Mouse (Mus musculus) embryonic facial prominence, embryonic 11.5 days (tissue): ENCODE measurements around the gene Mettl7a2. TPM values are rescaled to one million over a fixed set of nuclear protein-coding genes. Genes with fewer than 3 reads are reported as not detected.
A peak's percentile ranks its signal among the peaks of the same experiment; 100 is the strongest.
"Not testable (repeated sequence)": the region's sequence is repeated elsewhere in the genome, so short reads cannot be mapped to it uniquely, and the experiment has no call there.

ENCODE experiments used
- ATAC-seq: fragments of 200-750 bp; cut with Nextera tagmentation; replicated peaks from 2 replicates; pipeline ENCODE4 v1.8.0; 2017; ENCODE audit warnings: low read depth; ENCODE audit not compliant: insufficient number of reproducible peaks, low FRiP score, low TSS enrichment
- DNase-seq: peaks from one replicate; pipeline ENCODE4 v3.0.0-alpha.2; 2015; ENCODE audit warnings: low spot score
- H3K27ac ChIP-seq: fragments of 300-500 bp; sonication (generic); replicated peaks from 2 replicates; pipeline ENCODE4 v1.5.1; 2014; ENCODE audit warnings: mild to moderate bottlenecking, low read depth, low read length, control low read depth
- H3K27me3 ChIP-seq: fragments of 300-500 bp; sonication (generic); 2 replicates; pipeline ENCODE4 v1.6.1; 2014; ENCODE audit warnings: mild to moderate bottlenecking, low read length, moderate library complexity, mixed read lengths; ENCODE audit not compliant: control insufficient read depth, insufficient read depth
- H3K36me3 ChIP-seq: fragments of 300-500 bp; sonication (generic); replicated peaks from 2 replicates; pipeline ENCODE4 v1.6.1; 2014; ENCODE audit warnings: low read depth, mild to moderate bottlenecking, low read length, moderate library complexity, mixed read lengths; ENCODE audit not compliant: control insufficient read depth, insufficient read depth
- H3K4me1 ChIP-seq: fragments of 300-500 bp; sonication (generic); 2 replicates; pipeline ENCODE4 v1.6.1; 2014; ENCODE audit warnings: low read length, mixed read lengths; ENCODE audit not compliant: control insufficient read depth, insufficient read depth
- H3K4me2 ChIP-seq: fragments of 300-500 bp; sonication (generic); 2 replicates; pipeline ENCODE4 v1.6.1; 2014; ENCODE audit warnings: low read depth, mild to moderate bottlenecking, control low read depth, low read length, moderate library complexity
- H3K4me3 ChIP-seq: fragments of 300-500 bp; sonication (generic); 2 replicates; pipeline ENCODE4 v1.5.1; 2014; ENCODE audit warnings: low read depth, low read length, control low read depth
- H3K9ac ChIP-seq: fragments of 300-500 bp; sonication (generic); replicated peaks from 2 replicates; pipeline ENCODE4 v1.6.1; 2014; ENCODE audit warnings: mild to moderate bottlenecking, control low read depth, low read length
- H3K9me3 ChIP-seq: fragments of 300-500 bp; sonication (generic); replicated peaks from 2 replicates; pipeline ENCODE4 v1.6.1; 2016; ENCODE audit warnings: mild to moderate bottlenecking, low read length, inconsistent platforms, mixed read lengths; ENCODE audit not compliant: control insufficient read depth
- WGBS: fragments of 180-500 bp; shearing (Covaris S2); extraction: QIAGEN DNeasy Blood & Tissue Kit; methylation state at CpG from one replicate; pipeline ENCODE4 v1.1.7; 2014; 5-methylcytosine and 5-hydroxymethylcytosine counted together
- polyA plus RNA-seq: library from polyadenylated mRNA; unstranded; fragments of >200 nt; fragmentation: Nextera tagmentation; extraction: Ambion mirVana; gene quantifications from 2 replicates; pipeline ENCODE4 v1.2.1, GENCODE M21; 2014

Gene Mettl7a2
- polyA plus RNA-seq, 1 experiment from 2014 or later: not detected

- no peak overlapping the region for H3K4me2 ChIP-seq
- no peaks in the 10 kb centered on the region for H3K36me3 ChIP-seq
- H3K9ac ChIP-seq: no peak overlapping the region
- 52% methylated on average over 2 of the region's 2 CpGs for WGBS
- H3K4me1 ChIP-seq: no peaks in the 10 kb centered on the region
- no peak overlapping the region for H3K27ac ChIP-seq
- ATAC-seq (no peak), DNase-seq (no peak)
- no peaks in the 10 kb centered on the region for H3K9me3 ChIP-seq
- no peak overlapping the region for H3K4me3 ChIP-seq
- no peaks in the 10 kb centered on the region for H3K27me3 ChIP-seq
Measured at GRCm38 (mm10) chr15:100349496-100349895, 3.5 kb upstream of the Mettl7a2 start.

- WGBS: 62% methylated on average over 6 of the region's 6 CpGs
- no peaks in the 10 kb centered on the region for H3K9me3 ChIP-seq
- no peaks in the 10 kb centered on the region for H3K27me3 ChIP-seq
- no peaks in the 10 kb centered on the region for H3K4me1 ChIP-seq
- no peak overlapping the region for H3K27ac ChIP-seq
- no peak for DNase-seq
- H3K9ac ChIP-seq: no peak overlapping the region
- H3K4me2 ChIP-seq: no peak overlapping the region
- no peak overlapping the region for H3K4me3 ChIP-seq
- no peaks in the 10 kb centered on the region for H3K36me3 ChIP-seq
- ATAC-seq: no peak
Measured at GRCm38 (mm10) chr15:100351501-100352060, 1.4 kb upstream of the Mettl7a2 start.

GRCm38 (mm10) chr15:100353399-100353798 is 399 bp downstream of the Mettl7a2 start:
- H3K4me3 ChIP-seq, H3K27ac ChIP-seq, H3K4me2 ChIP-seq, H3K9me3 ChIP-seq, H3K4me1 ChIP-seq, H3K36me3 ChIP-seq, DNase-seq, H3K27me3 ChIP-seq, H3K9ac ChIP-seq, ATAC-seq: not testable (repeated sequence)
- WGBS: 85% methylated on average over 13 of the region's 22 CpGs

- Histone ChIP-seq H3K4me2 (no peak overlapping the region), H3K4me1 (no peaks in the 10 kb centered on the region), H3K9me3 (no peaks in the 10 kb centered on the region), H3K4me3 (no peak overlapping the region), H3K9ac (no peak overlapping the region), H3K36me3 (no peaks in the 10 kb centered on the region), H3K27me3 (no peaks in the 10 kb centered on the region), H3K27ac (no peak overlapping the region)
- DNase-seq: no peak
- ATAC-seq: no peak
- WGBS: 83% methylated on average over 5 of the region's 5 CpGs
Measured at GRCm38 (mm10) chr15:100355876-100356275, 2.9 kb downstream of the Mettl7a2 start.

- DNase-seq (no peak), ATAC-seq (no peak)
- Histone ChIP-seq H3K27ac (no peak within 1 kb of the TSS), H3K4me1 (no peaks in the 10 kb centered on the region), H3K36me3 (no peaks in the 10 kb centered on the region), H3K27me3 (no peaks in the 10 kb centered on the region), H3K4me3 (no peak within 1 kb of the TSS), H3K9ac (no peak within 1 kb of the TSS), H3K4me2 (no peak within 1 kb of the TSS), H3K9me3 (no peaks in the 10 kb centered on the region)
- 69% methylated on average over 7 of the region's 7 CpGs for WGBS
Measured at GRCm38 (mm10) chr15:100364242-100364641, 11.2 kb downstream of the Mettl7a2 start, which contains the start of gene Higd1c. TSS of gene Higd1c (plus strand) at chr15:100364542.

- ATAC-seq: not testable (repeated sequence)
Measured at GRCm38 (mm10) chr15:100365967-100366366, 13.0 kb downstream of the Mettl7a2 start.

GRCm38 (mm10) chr15:100367119-100367518 is 14.1 kb downstream of the Mettl7a2 start:
- ATAC-seq: no peak
- no peaks in the 10 kb centered on the region for H3K27me3 ChIP-seq
- H3K4me1 ChIP-seq: no peaks in the 10 kb centered on the region
- H3K4me2 ChIP-seq: no peak overlapping the region
- no peaks in the 10 kb centered on the region for H3K9me3 ChIP-seq
- DNase-seq: no peak
- no peaks in the 10 kb centered on the region for H3K36me3 ChIP-seq
- 88% methylated on average over 7 of the region's 7 CpGs for WGBS
- no peak overlapping the region for H3K9ac ChIP-seq
- no peak overlapping the region for H3K4me3 ChIP-seq
- no peak overlapping the region for H3K27ac ChIP-seq

More at GRCm38 (mm10) chr15:100365967-100366366, 13.0 kb downstream of the Mettl7a2 start:
- DNase-seq, H3K4me1 ChIP-seq, H3K27ac ChIP-seq, H3K9ac ChIP-seq, H3K27me3 ChIP-seq, H3K4me3 ChIP-seq, H3K36me3 ChIP-seq, H3K9me3 ChIP-seq, H3K4me2 ChIP-seq: not testable (repeated sequence)
- 40% methylated on average over 7 of the region's 9 CpGs for WGBS

GRCm38 (mm10) chr15:100375066-100375465 is 22.1 kb downstream of the Mettl7a2 start:
- Histone ChIP-seq H3K9ac (no peak overlapping the region), H3K4me1 (no peaks in the 10 kb centered on the region), H3K27ac (no peak overlapping the region), H3K36me3 (no peaks in the 10 kb centered on the region), H3K27me3 (no peaks in the 10 kb centered on the region), H3K9me3 (no peaks in the 10 kb centered on the region), H3K4me2 (no peak overlapping the region), H3K4me3 (no peak overlapping the region)
- ATAC-seq: no peak
- WGBS: 32% methylated on average over 5 of the region's 5 CpGs
- DNase-seq: peak; percentile 81
